Mouse (Mus musculus): ENCODE measurements at regions not wholly inside any gene's neighbourhood (a gene's known extent, or its start where the extent isn't known, plus 50 kb on each side); places are given as distances from the start of the nearest gene placed in this dataset.

GRCm38 (mm10) chrX:61046700-61047099 is 138.7 kb downstream of the Cdr1 start:
- peak; percentile 3 for DNase-seq (ENCODE audit: low spot score)

GRCm38 (mm10) chrX:61043147-61043546 is 142.2 kb downstream of the Cdr1 start:
- no peak for DNase-seq (ENCODE audit: low spot score)

Data from c-Kit-positive CD71-positive TER-119-positive erythroid progenitor cells, embryonic 14.5 days (primary cell).